Mouse (Mus musculus) cerebellum, postnatal 36 days (tissue): Measurements from ENCODE around the gene Srgap2.

Source experiments
- DNase-seq, 2 experiments: peaks; one replicate each; pipeline ENCODE4 v3.0.0; 2021 to 2022; ENCODE audit warnings: mixed read lengths in 2 of 2

Gene Srgap2

GRCm38 (mm10) chr1:131239576-131240193 is 287.5 kb downstream of the Srgap2 start:
- peak; percentile 46 to 49 for DNase-seq

- peak; percentile 56 to 60 for DNase-seq
Observed at GRCm38 (mm10) chr1:131238931-131239381, 288.2 kb downstream of the Srgap2 start.

- DNase-seq = no peak
Observed at GRCm38 (mm10) chr1:131236077-131236476, 291.1 kb downstream of the Srgap2 start.
